Mouse (Mus musculus) lung, adult 2 months (tissue): ENCODE results near the gene Golga1. TPM values are rescaled to one million over a fixed set of nuclear protein-coding genes. Genes with fewer than 3 reads are reported as not detected.
"Not testable (repeated sequence)": the region's sequence is repeated elsewhere in the genome, so short reads cannot be mapped to it uniquely, and the experiment has no call there.

ENCODE experiments used
- DNase-seq: peaks from one replicate; pipeline ENCODE4 v3.0.0; 2022
- H3K4me1 ChIP-seq: fragments of 200-500 bp; 2 replicates; pipeline ENCODE4 v1.6.1; 2011; ENCODE audit warnings: low read length; ENCODE audit not compliant: control insufficient read depth, insufficient read depth
- H3K4me3 ChIP-seq: fragments of 200-500 bp; replicated peaks from 2 replicates; pipeline ENCODE3; 2011; ENCODE audit warnings: low read depth, mild to moderate bottlenecking, control low read depth, low read length; ENCODE audit errors: extremely low read depth
- CTCF ChIP-seq: fragments of 200-500 bp; IDR thresholded peaks from 2 replicates; pipeline ENCODE4 v1.5.1; 2011; ENCODE audit warnings: mild to moderate bottlenecking, low read length, control low read depth; ENCODE audit not compliant: insufficient read depth
- POLR2A ChIP-seq: fragments of 200-500 bp; IDR thresholded peaks from 2 replicates; pipeline ENCODE4 v1.6.1; 2011; ENCODE audit warnings: low read depth, mild to moderate bottlenecking, control low read depth, low read length, borderline replicate concordance; ENCODE audit errors: extremely low read depth
- WGBS: fragments of 180-500 bp; shearing (Covaris S2); methylation state at CpG from one replicate; pipeline ENCODE4 v1.1.7; 2018; 5-methylcytosine and 5-hydroxymethylcytosine counted together
- polyA plus RNA-seq: library from polyadenylated mRNA; depleted of rRNA; stranded (reverse); fragments of >200 nt; gene quantifications from 2 replicates; pipeline ENCODE4 v1.2.3, GENCODE M21; 2012

The Golga1 gene
- polyA plus RNA-seq, 1 experiment: 10.2 TPM

GRCm38 (mm10) chr2:39048515-39048914 lies 16.8 kb downstream of the Golga1 start:
- Histone ChIP-seq H3K4me3 (no peak overlapping the region), H3K4me1 (no peaks in the 10 kb centered on the region)
- TF ChIP-seq CTCF (no peak), POLR2A (no peak)
- no peak for DNase-seq
- WGBS: 95% methylated on average over 1 of the region's 1 CpGs

- no peak for DNase-seq
- WGBS: 98% methylated on average over 1 of the region's 1 CpGs
Measured at GRCm38 (mm10) chr2:39040215-39040614, 25.1 kb downstream of the Golga1 start.

GRCm38 (mm10) chr2:39031611-39032010 lies 33.7 kb downstream of the Golga1 start:
- Histone ChIP-seq H3K4me1 (no peaks in the 10 kb centered on the region), H3K4me3 (no peak overlapping the region)
- TF ChIP-seq POLR2A: no peak
- TF ChIP-seq CTCF: no peak
- no peak for DNase-seq
- WGBS: 100% methylated on average over 1 of the region's 1 CpGs

More at GRCm38 (mm10) chr2:39040215-39040614, 25.1 kb downstream of the Golga1 start:
- no peak overlapping the region for H3K4me3 ChIP-seq
- TF ChIP-seq CTCF: no peak
- TF ChIP-seq POLR2A: no peak
- no peaks in the 10 kb centered on the region for H3K4me1 ChIP-seq

GRCm38 (mm10) chr2:39020004-39020403 lies 45.3 kb downstream of the Golga1 start:
- Histone ChIP-seq H3K4me3 (no peak overlapping the region), H3K4me1 (no peaks in the 10 kb centered on the region)
- WGBS: 83% methylated on average over 1 of the region's 1 CpGs
- TF ChIP-seq CTCF (no peak), POLR2A (no peak)
- DNase-seq: no peak

GRCm38 (mm10) chr2:39016581-39016980 lies 48.8 kb downstream of the Golga1 start:
- no peak for DNase-seq
- WGBS: 77% methylated on average over 3 of the region's 3 CpGs
- Histone ChIP-seq H3K4me3 (no peak overlapping the region), H3K4me1 (no peaks in the 10 kb centered on the region)
- no peak for TF ChIP-seq POLR2A
- TF ChIP-seq CTCF: no peak

GRCm38 (mm10) chr2:39012768-39013279 lies 52.5 kb downstream of the Golga1 start:
- DNase-seq: no peak
- TF ChIP-seq POLR2A: no peak
- no peak for TF ChIP-seq CTCF
- H3K4me1 ChIP-seq: peaks cover 4% of the 10 kb centered on the region; the same call in 1 of the 2 replicates
- 82% methylated on average over 7 of the region's 7 CpGs for WGBS
- H3K4me3 ChIP-seq: no peak overlapping the region

- TF ChIP-seq POLR2A (no peak), CTCF (no peak)
- no peak overlapping the region for H3K4me3 ChIP-seq
- 78% methylated on average over 3 of the region's 3 CpGs for WGBS
- peaks cover 6% of the 10 kb centered on the region; the same call in 1 of the 2 replicates for H3K4me1 ChIP-seq
- DNase-seq: no peak
Measured at GRCm38 (mm10) chr2:39011971-39012370, 53.4 kb downstream of the Golga1 start.

GRCm38 (mm10) chr2:39011264-39011663 lies 54.1 kb downstream of the Golga1 start:
- no peak for DNase-seq
- TF ChIP-seq POLR2A: no peak
- no peak overlapping the region for H3K4me3 ChIP-seq
- peaks cover 7% of the 10 kb centered on the region; the same call in 1 of the 2 replicates for H3K4me1 ChIP-seq

GRCm38 (mm10) chr2:39010144-39010543 lies 55.2 kb downstream of the Golga1 start:
- not testable (repeated sequence) for H3K4me3 ChIP-seq, DNase-seq
- WGBS: 92% methylated on average over 5 of the region's 5 CpGs
- peaks cover 11% of the 10 kb centered on the region; the same call in 1 of the 2 replicates for H3K4me1 ChIP-seq

GRCm38 (mm10) chr2:39008954-39009365 lies 56.4 kb downstream of the Golga1 start:
- no peak for DNase-seq
- peaks cover 16% of the 10 kb centered on the region for H3K4me1 ChIP-seq

More at GRCm38 (mm10) chr2:39008954-39009365, 56.4 kb downstream of the Golga1 start:
- no peak for TF ChIP-seq POLR2A
- no peak for TF ChIP-seq CTCF
- H3K4me3 ChIP-seq: peak overlapping the region; percentile 88
- WGBS: 5% methylated on average over 3 of the region's 3 CpGs
